28 mouse cellular contexts compared by ENCODE assay signal in genomic region chr11:76315785-76316444, GRCm38 (mm10).
DNase-seq lines count a peak whose midpoint lies in the region; ATAC-seq and TF ChIP-seq lines count a peak whose summit lies in the region.
"Had no signal": no experiment of that assay in that cellular context is flagged by ENCODE, and none has a peak within 500 bp of the region (broad histone marks: within the 10 kb centered on the region; RNA-seq: fewer than 3 reads in every experiment).

No protein-coding gene starts in this region.

- peak; percentile 52 for DNase-seq in adrenal gland, adult 2 months
- DNase-seq in adrenal gland, postnatal 25 days: no peak
- peak; percentile 64 for DNase-seq in heart, adult 11 months
- no peak for DNase-seq in heart, postnatal 10 days
- DNase-seq in liver, adult 2 months (ENCODE audit: extremely low read depth, low read depth, low spot score): no peak
- DNase-seq in liver, embryonic 11.5 days (ENCODE audit: low spot score): no peak
- DNase-seq in hindbrain, embryonic 14.5 days (ENCODE audit: low spot score): no peak
- DNase-seq: adrenal gland, postnatal 10 days; cerebellum, adult 11-12 months; cerebellum, adult 8-10 months; cerebellum, postnatal 10 days; cerebellum, postnatal 36 days; embryo, embryonic 11 days; gastrocnemius, postnatal 25 days; kidney, adult 18-20 months; kidney, adult 9 months had no signal

- H3K4me1 ChIP-seq in liver, adult 2 months (ENCODE audit: control insufficient read depth, insufficient read depth, low read length): no peaks in the 10 kb centered on the region
- H3K4me1 ChIP-seq in liver, embryonic 11.5 days (replicated peaks; ENCODE audit: control insufficient read depth, insufficient read depth, low read length): 0 out of 2 replicates have a peak, but pooled peaks cover 3% of the 10 kb centered on the region
- peaks cover 13% of the 10 kb centered on the region; the same call in 1 of the 2 replicates for H3K4me1 ChIP-seq in hindbrain, embryonic 14.5 days (replicated peaks; ENCODE audit: control insufficient read depth, insufficient read depth, low read length)

- no peak overlapping the region for H3K4me2 ChIP-seq in liver, embryonic 11.5 days
- no peak overlapping the region for H3K4me2 ChIP-seq in hindbrain, embryonic 14.5 days (replicated peaks)
- H3K4me2 ChIP-seq: embryonic facial prominence, embryonic 13.5 days; forebrain, embryonic 13.5 days; heart, embryonic 12.5 days; hindbrain, embryonic 13.5 days had no signal

- H3K9ac ChIP-seq in liver, adult 2 months (ENCODE audit: low read depth, low read length): no peak overlapping the region
- no peak overlapping the region for H3K9ac ChIP-seq in liver, embryonic 11.5 days (ENCODE audit: low read depth, low read length)
- H3K9ac ChIP-seq in hindbrain, embryonic 14.5 days: no peak overlapping the region
- H3K9ac ChIP-seq: embryonic facial prominence, embryonic 13.5 days; forebrain, embryonic 13.5 days; heart, embryonic 12.5 days; hindbrain, embryonic 13.5 days had no signal

- H3K27me3 ChIP-seq in liver, adult 2 months (ENCODE audit: control insufficient read depth, insufficient read depth, low read length): no peaks in the 10 kb centered on the region
- H3K27me3 ChIP-seq in liver, embryonic 11.5 days (replicated peaks; ENCODE audit: control insufficient read depth, insufficient read depth, low read length): no peaks in the 10 kb centered on the region
- H3K27me3 ChIP-seq in hindbrain, embryonic 14.5 days (ENCODE audit: control insufficient read depth, insufficient read depth, low read length): no peaks in the 10 kb centered on the region
- H3K27me3 ChIP-seq: embryonic facial prominence, embryonic 13.5 days; forebrain, embryonic 13.5 days; heart, embryonic 12.5 days; hindbrain, embryonic 13.5 days had no signal

- no peaks in the 10 kb centered on the region for H3K36me3 ChIP-seq in liver, adult 2 months (ENCODE audit: control insufficient read depth, insufficient read depth, low read length)
- H3K36me3 ChIP-seq in liver, embryonic 11.5 days (ENCODE audit: control insufficient read depth, insufficient read depth, low read length): no peaks in the 10 kb centered on the region
- H3K36me3 ChIP-seq in hindbrain, embryonic 14.5 days (replicated peaks; ENCODE audit: control insufficient read depth, insufficient read depth): no peaks in the 10 kb centered on the region
- H3K36me3 ChIP-seq: heart, embryonic 12.5 days; hindbrain, embryonic 13.5 days had no signal

- WGBS in liver, adult 2 months: 79% methylated on average over 5 of the region's 5 CpGs
- WGBS in liver, embryonic 11.5 days: 59% methylated on average over 5 of the region's 5 CpGs
- 96% methylated on average over 5 of the region's 5 CpGs for WGBS in hindbrain, embryonic 14.5 days

- no peak for TF ChIP-seq POLR2A in liver, adult 2 months (IDR thresholded peaks at IDR 0.05; ENCODE audit: extremely low read depth, insufficient read depth, low read length)

- 0 out of 2 replicates have a peak overlapping the region, but pooled peaks have one; percentile 35 for H3K27ac ChIP-seq in liver, adult 2 months (replicated peaks; ENCODE audit: insufficient read depth, low read depth, low read length)
- H3K27ac ChIP-seq in liver, embryonic 11.5 days (ENCODE audit: low read depth, low read length): no peak overlapping the region
- no peak overlapping the region for H3K27ac ChIP-seq in hindbrain, embryonic 14.5 days
- H3K27ac ChIP-seq: embryonic facial prominence, embryonic 10.5 days; embryonic facial prominence, embryonic 13.5 days; forebrain, embryonic 10.5 days; forebrain, embryonic 13.5 days; hindbrain, embryonic 10.5 days; hindbrain, embryonic 13.5 days; hindbrain, postnatal 0 days had no signal

- no peaks in the 10 kb centered on the region for H3K79me2 ChIP-seq in liver, adult 2 months (ENCODE audit: control insufficient read depth, insufficient read depth, low read length)

- TF ChIP-seq CTCF in liver, adult 2 months (IDR thresholded peaks at IDR 0.05; ENCODE audit: low read depth, low read length): no peak

- ATAC-seq in liver, embryonic 11.5 days (replicated peaks; ENCODE audit: low FRiP score): no peak
- ATAC-seq in hindbrain, embryonic 14.5 days (ENCODE audit: low FRiP score): no peak
- ATAC-seq in cerebellum, adult (ENCODE audit: insufficient number of reproducible peaks, low FRiP score, low TSS enrichment): no peak
- ATAC-seq: forebrain, embryonic 13.5 days; forebrain, embryonic 16.5 days; hindbrain, postnatal 0 days; inflammation-experienced regulatory T-cells, adult 6 months; intestine, embryonic 16.5 days had no signal

- no peak overlapping the region for H3K4me3 ChIP-seq in liver, adult 2 months (ENCODE audit: insufficient read depth, low read depth, low read length)
- H3K4me3 ChIP-seq in liver, embryonic 11.5 days (ENCODE audit: low read depth, low read length): no peak overlapping the region
- no peak overlapping the region for H3K4me3 ChIP-seq in hindbrain, embryonic 14.5 days (replicated peaks; ENCODE audit: low read length)
- H3K4me3 ChIP-seq: embryonic facial prominence, embryonic 10.5 days; embryonic facial prominence, embryonic 13.5 days; forebrain, embryonic 10.5 days; forebrain, embryonic 13.5 days; heart, embryonic 12.5 days; hindbrain, embryonic 10.5 days; hindbrain, embryonic 13.5 days had no signal

- intact Hi-C loops in heart, postnatal 10 days (cut with DNase I): loop anchor here (2.0 kb wide), 1 partner anchor 83 kb away; the partner anchor contains the start of gene Nxn

- no peaks in the 10 kb centered on the region for H3K9me3 ChIP-seq in liver, embryonic 11.5 days (ENCODE audit: control insufficient read depth, low read length)
- H3K9me3 ChIP-seq in hindbrain, embryonic 14.5 days (ENCODE audit: control insufficient read depth, low read length): no peaks in the 10 kb centered on the region
- H3K9me3 ChIP-seq: embryonic facial prominence, embryonic 10.5 days; forebrain, embryonic 13.5 days; hindbrain, embryonic 13.5 days had no signal

Comparison
In these comparisons a context has a peak if more than half of its experiments do, and no peak if none do; other contexts are left out.
1. DNase-seq: peak in adrenal gland, adult 2 months (single experiment) and heart, adult 11 months (single experiment); none in adrenal gland, postnatal 25 days (single experiment), heart, postnatal 10 days (0 of 2), liver, adult 2 months (single experiment), liver, embryonic 11.5 days (single experiment) and hindbrain, embryonic 14.5 days (single experiment).